Mouse (Mus musculus): ENCODE data around the gene Zfp61. TPM values are rescaled to one million over a fixed set of nuclear protein-coding genes. Genes with fewer than 3 reads are reported as not detected.

Gene Zfp61
- polyA plus RNA-seq, 1 experiment from 2014 or later: 58.8 TPM

GRCm38 (mm10) chr7:24294763-24295162 is 6.3 kb downstream of the Zfp61 start:
- DNase-seq (ENCODE audit: low spot score) (no peak), ATAC-seq (replicated peaks; ENCODE audit: insufficient number of reproducible peaks, low FRiP score, low TSS enrichment, low read depth) (no peak)
- WGBS: 93% methylated on average over 4 of the region's 4 CpGs
- Histone ChIP-seq H3K27ac (replicated peaks; ENCODE audit: low read depth, low read length) (no peak overlapping the region), H3K27me3 (ENCODE audit: control insufficient read depth, insufficient read depth, low read length) (no peaks in the 10 kb centered on the region), H3K9me3 (replicated peaks; ENCODE audit: control insufficient read depth, low read length) (no peaks in the 10 kb centered on the region), H3K9ac (replicated peaks; ENCODE audit: low read length) (no peak overlapping the region), H3K4me1 (ENCODE audit: control insufficient read depth, insufficient read depth, low read length) (no peaks in the 10 kb centered on the region), H3K36me3 (replicated peaks; ENCODE audit: control insufficient read depth, insufficient read depth, low read depth, low read length) (peaks cover 41% of the 10 kb centered on the region), H3K4me2 (ENCODE audit: low read depth, low read length) (no peak overlapping the region), H3K4me3 (ENCODE audit: low read depth, low read length) (no peak overlapping the region)

DNA sequence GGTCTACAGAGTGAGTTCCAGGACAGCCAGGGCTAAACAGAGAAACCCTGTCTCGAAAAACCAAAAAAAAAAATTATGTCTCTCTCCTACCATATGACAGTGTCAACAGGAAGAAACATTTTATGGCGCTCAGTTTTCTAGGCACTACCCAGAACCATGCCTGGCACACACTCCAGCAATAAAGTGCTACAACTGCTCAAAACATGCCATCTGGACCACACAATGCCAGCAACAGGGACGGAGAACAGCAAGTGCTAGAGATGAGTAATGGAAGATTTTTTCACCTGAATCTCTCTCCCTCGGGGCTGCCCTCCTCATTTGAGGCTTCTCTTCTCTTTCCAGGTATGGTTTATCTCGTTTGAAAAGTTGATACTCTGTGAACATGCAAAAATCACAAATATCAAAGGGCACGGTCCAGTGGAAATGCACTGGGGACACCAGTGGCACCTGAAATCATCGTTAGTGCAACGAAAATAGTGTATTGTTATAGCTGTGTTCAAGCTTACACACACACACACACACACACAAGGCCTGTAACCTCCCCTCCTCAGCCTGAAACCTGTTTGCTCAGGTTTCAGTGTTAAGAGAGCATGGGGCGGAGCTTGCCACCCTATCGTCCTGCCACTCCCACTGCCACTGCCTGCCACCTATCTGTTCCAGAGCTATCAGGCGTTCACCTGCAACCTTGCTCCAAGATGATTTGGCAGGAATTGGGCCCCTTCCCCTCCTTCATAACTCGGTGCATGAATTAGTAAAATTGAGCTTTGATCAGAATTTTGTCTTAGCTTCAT is 7.8 kb downstream of the Zfp61 start:
- no peaks in the 10 kb centered on the region for H3K4me1 ChIP-seq (ENCODE audit: control insufficient read depth, insufficient read depth, low read length)
- no peaks in the 10 kb centered on the region for H3K9me3 ChIP-seq (replicated peaks; ENCODE audit: control insufficient read depth, low read length)
- no peak for ATAC-seq (replicated peaks; ENCODE audit: insufficient number of reproducible peaks, low FRiP score, low TSS enrichment, low read depth)
- 90% methylated on average over 12 of the region's 12 CpGs for WGBS
- DNase-seq (ENCODE audit: low spot score): no peak
- no peak overlapping the region for H3K9ac ChIP-seq (replicated peaks; ENCODE audit: low read length)
- no peak overlapping the region for H3K27ac ChIP-seq (replicated peaks; ENCODE audit: low read depth, low read length)
- H3K36me3 ChIP-seq (replicated peaks; ENCODE audit: control insufficient read depth, insufficient read depth, low read depth, low read length): peaks cover 42% of the 10 kb centered on the region
- H3K4me3 ChIP-seq (ENCODE audit: low read depth, low read length): no peak overlapping the region
- H3K4me2 ChIP-seq (ENCODE audit: low read depth, low read length): no peak overlapping the region
- no peaks in the 10 kb centered on the region for H3K27me3 ChIP-seq (ENCODE audit: control insufficient read depth, insufficient read depth, low read length)

- Histone ChIP-seq H3K4me3 (ENCODE audit: low read depth, low read length) (no peak overlapping the region), H3K9me3 (replicated peaks; ENCODE audit: control insufficient read depth, low read length) (no peaks in the 10 kb centered on the region), H3K4me2 (ENCODE audit: low read depth, low read length) (no peak overlapping the region), H3K9ac (replicated peaks; ENCODE audit: low read length) (no peak overlapping the region), H3K27ac (replicated peaks; ENCODE audit: low read depth, low read length) (no peak overlapping the region), H3K4me1 (ENCODE audit: control insufficient read depth, insufficient read depth, low read length) (no peaks in the 10 kb centered on the region), H3K27me3 (ENCODE audit: control insufficient read depth, insufficient read depth, low read length) (no peaks in the 10 kb centered on the region), H3K36me3 (replicated peaks; ENCODE audit: control insufficient read depth, insufficient read depth, low read depth, low read length) (peaks cover 42% of the 10 kb centered on the region)
- DNase-seq (ENCODE audit: low spot score): no peak
- ATAC-seq (replicated peaks; ENCODE audit: insufficient number of reproducible peaks, low FRiP score, low TSS enrichment, low read depth): no peak
- 90% methylated on average over 27 of the region's 27 CpGs for WGBS
Measured at GRCm38 (mm10) chr7:24291387-24292090, 9.5 kb downstream of the Zfp61 start.

GRCm38 (mm10) chr7:24290106-24290693 is 10.8 kb downstream of the Zfp61 start:
- Histone ChIP-seq H3K9me3 (replicated peaks; ENCODE audit: control insufficient read depth, low read length) (no peaks in the 10 kb centered on the region), H3K4me3 (ENCODE audit: low read depth, low read length) (no peak overlapping the region), H3K9ac (replicated peaks; ENCODE audit: low read length) (no peak overlapping the region), H3K4me1 (ENCODE audit: control insufficient read depth, insufficient read depth, low read length) (no peaks in the 10 kb centered on the region), H3K27ac (replicated peaks; ENCODE audit: low read depth, low read length) (no peak overlapping the region), H3K36me3 (replicated peaks; ENCODE audit: control insufficient read depth, insufficient read depth, low read depth, low read length) (peaks cover 33% of the 10 kb centered on the region), H3K27me3 (ENCODE audit: control insufficient read depth, insufficient read depth, low read length) (no peaks in the 10 kb centered on the region), H3K4me2 (ENCODE audit: low read depth, low read length) (no peak overlapping the region)
- ATAC-seq (replicated peaks; ENCODE audit: insufficient number of reproducible peaks, low FRiP score, low TSS enrichment, low read depth) (no peak), DNase-seq (ENCODE audit: low spot score) (no peak)
- 96% methylated on average over 4 of the region's 4 CpGs for WGBS

DNA sequence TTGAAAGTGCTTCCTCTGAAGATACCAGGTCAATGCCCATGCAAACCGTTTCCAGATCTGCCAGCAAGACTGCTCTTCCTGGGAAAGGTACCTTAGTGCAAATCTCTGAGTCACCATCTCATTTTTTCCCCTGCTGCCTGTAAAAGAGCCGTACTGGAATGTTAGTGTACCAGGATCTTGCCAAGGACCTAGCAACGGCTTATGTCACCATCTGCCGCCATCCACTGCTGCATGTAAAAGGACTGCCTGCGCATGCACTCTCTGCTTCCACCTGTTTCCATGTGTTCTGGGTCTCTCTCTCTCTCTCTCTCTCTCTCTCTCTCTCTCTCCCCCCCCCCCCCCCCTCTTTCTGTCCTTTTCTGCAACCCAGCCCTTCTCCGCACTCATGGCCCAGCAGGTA is 12.5 kb downstream of the Zfp61 start:
- Histone ChIP-seq H3K9ac (replicated peaks; ENCODE audit: low read length) (no peak overlapping the region), H3K27ac (replicated peaks; ENCODE audit: low read depth, low read length) (no peak overlapping the region), H3K4me1 (ENCODE audit: control insufficient read depth, insufficient read depth, low read length) (no peaks in the 10 kb centered on the region), H3K4me2 (ENCODE audit: low read depth, low read length) (no peak overlapping the region), H3K36me3 (replicated peaks; ENCODE audit: control insufficient read depth, insufficient read depth, low read depth, low read length) (peaks cover 28% of the 10 kb centered on the region), H3K4me3 (ENCODE audit: low read depth, low read length) (no peak overlapping the region), H3K27me3 (ENCODE audit: control insufficient read depth, insufficient read depth, low read length) (no peaks in the 10 kb centered on the region), H3K9me3 (replicated peaks; ENCODE audit: control insufficient read depth, low read length) (no peaks in the 10 kb centered on the region)
- WGBS: 92% methylated on average over 6 of the region's 6 CpGs
- DNase-seq (ENCODE audit: low spot score) (no peak), ATAC-seq (replicated peaks; ENCODE audit: insufficient number of reproducible peaks, low FRiP score, low TSS enrichment, low read depth) (no peak)

DNA sequence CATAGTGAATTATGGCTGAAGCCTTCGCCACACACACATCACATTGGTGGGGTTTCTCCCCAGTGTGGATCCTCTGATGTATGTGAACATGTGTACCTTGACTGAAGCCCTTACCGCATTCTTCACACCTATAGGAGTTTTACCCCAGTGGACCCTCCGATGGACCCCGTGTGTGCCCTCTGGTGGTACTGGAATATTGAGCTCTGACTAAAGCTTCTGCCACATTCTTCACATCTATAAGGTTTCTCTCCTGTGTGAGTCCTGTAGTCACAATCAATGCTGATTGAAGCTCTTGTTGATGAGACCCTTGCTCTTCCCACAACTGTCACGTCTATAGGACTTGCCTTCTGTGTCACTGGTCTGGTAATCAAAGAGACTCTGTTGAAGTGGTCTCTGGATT is 13.4 kb downstream of the Zfp61 start:
- 79% methylated on average over 5 of the region's 5 CpGs for WGBS
- H3K4me1 ChIP-seq (ENCODE audit: control insufficient read depth, insufficient read depth, low read length): no peaks in the 10 kb centered on the region
- H3K36me3 ChIP-seq (replicated peaks; ENCODE audit: control insufficient read depth, insufficient read depth, low read depth, low read length): peaks cover 28% of the 10 kb centered on the region
- no peak for ATAC-seq (replicated peaks; ENCODE audit: insufficient number of reproducible peaks, low FRiP score, low TSS enrichment, low read depth)
- no peak overlapping the region for H3K4me3 ChIP-seq (ENCODE audit: low read depth, low read length)
- H3K27ac ChIP-seq (replicated peaks; ENCODE audit: low read depth, low read length): no peak overlapping the region
- DNase-seq (ENCODE audit: low spot score): no peak
- H3K4me2 ChIP-seq (ENCODE audit: low read depth, low read length): no peak overlapping the region
- no peaks in the 10 kb centered on the region for H3K27me3 ChIP-seq (ENCODE audit: control insufficient read depth, insufficient read depth, low read length)
- no peak overlapping the region for H3K9ac ChIP-seq (replicated peaks; ENCODE audit: low read length)
- no peaks in the 10 kb centered on the region for H3K9me3 ChIP-seq (replicated peaks; ENCODE audit: control insufficient read depth, low read length)

DNA sequence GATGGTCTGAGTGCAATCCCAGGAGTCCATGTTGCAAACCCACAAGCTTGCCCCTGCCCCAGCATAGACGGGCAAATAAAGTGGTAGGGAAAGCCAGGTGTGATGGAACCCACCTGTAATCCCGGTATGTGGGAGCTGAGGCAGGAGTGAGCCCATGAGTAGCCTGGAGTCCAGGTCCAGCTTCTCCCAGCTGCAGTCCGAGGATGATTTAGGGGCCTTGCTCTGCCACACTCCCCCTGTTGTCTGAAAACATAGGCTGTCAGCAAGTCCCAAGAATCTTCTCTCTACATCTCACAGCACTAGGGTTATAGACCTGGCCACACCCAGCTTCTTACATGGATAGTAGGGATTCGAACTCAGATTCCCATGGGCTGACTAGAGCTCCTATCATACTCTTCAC is 14.1 kb downstream of the Zfp61 start:
- no peak for DNase-seq (ENCODE audit: low spot score)
- H3K36me3 ChIP-seq (replicated peaks; ENCODE audit: control insufficient read depth, insufficient read depth, low read depth, low read length): peaks cover 21% of the 10 kb centered on the region

GRCm38 (mm10) chr7:24286090-24286489 is 14.9 kb downstream of the Zfp61 start:
- no peaks in the 10 kb centered on the region for H3K27me3 ChIP-seq (ENCODE audit: control insufficient read depth, insufficient read depth, low read length)
- 48% methylated on average over 4 of the region's 4 CpGs for WGBS
- peaks cover 13% of the 10 kb centered on the region for H3K36me3 ChIP-seq (replicated peaks; ENCODE audit: control insufficient read depth, insufficient read depth, low read depth, low read length)
- no peak for DNase-seq (ENCODE audit: low spot score)
- H3K4me3 ChIP-seq (ENCODE audit: low read depth, low read length): no peak overlapping the region
- H3K27ac ChIP-seq (replicated peaks; ENCODE audit: low read depth, low read length): no peak overlapping the region
- no peaks in the 10 kb centered on the region for H3K9me3 ChIP-seq (replicated peaks; ENCODE audit: control insufficient read depth, low read length)
- no peaks in the 10 kb centered on the region for H3K4me1 ChIP-seq (ENCODE audit: control insufficient read depth, insufficient read depth, low read length)
- no peak overlapping the region for H3K4me2 ChIP-seq (ENCODE audit: low read depth, low read length)
- H3K9ac ChIP-seq (replicated peaks; ENCODE audit: low read length): no peak overlapping the region
- ATAC-seq (replicated peaks; ENCODE audit: insufficient number of reproducible peaks, low FRiP score, low TSS enrichment, low read depth): no peak

More for the DNA sequence above, 14.1 kb downstream of the Zfp61 start:
- no peak overlapping the region; the same call in 1 of the 2 replicates for H3K4me2 ChIP-seq (ENCODE audit: low read depth, low read length)
- H3K4me3 ChIP-seq (ENCODE audit: low read depth, low read length): no peak overlapping the region
- H3K9ac ChIP-seq (replicated peaks; ENCODE audit: low read length): no peak overlapping the region
- ATAC-seq (replicated peaks; ENCODE audit: insufficient number of reproducible peaks, low FRiP score, low TSS enrichment, low read depth): no peak
- no peaks in the 10 kb centered on the region for H3K4me1 ChIP-seq (ENCODE audit: control insufficient read depth, insufficient read depth, low read length)
- H3K27me3 ChIP-seq (ENCODE audit: control insufficient read depth, insufficient read depth, low read length): no peaks in the 10 kb centered on the region
- no peaks in the 10 kb centered on the region for H3K9me3 ChIP-seq (replicated peaks; ENCODE audit: control insufficient read depth, low read length)
- H3K27ac ChIP-seq (replicated peaks; ENCODE audit: low read depth, low read length): no peak overlapping the region
- WGBS: 78% methylated on average over 4 of the region's 4 CpGs
